Mouse (Mus musculus) frontal cortex, postnatal 25 days (tissue): ENCODE measurements at regions not wholly inside any gene's neighbourhood (a gene's known extent, or its start where the extent isn't known, plus 50 kb on each side); places are given as distances from the start of the nearest gene placed in this dataset.

Experiments
- DNase-seq, 2 experiments: peaks; one replicate each; pipeline ENCODE4 v3.0.0; 2022; ENCODE audit warnings: low spot score in 2 of 2

- no peak for DNase-seq
Observed at GRCm38 (mm10) chr4:82092296-82093230, 613.0 kb downstream of the Nfib start.

DNA sequence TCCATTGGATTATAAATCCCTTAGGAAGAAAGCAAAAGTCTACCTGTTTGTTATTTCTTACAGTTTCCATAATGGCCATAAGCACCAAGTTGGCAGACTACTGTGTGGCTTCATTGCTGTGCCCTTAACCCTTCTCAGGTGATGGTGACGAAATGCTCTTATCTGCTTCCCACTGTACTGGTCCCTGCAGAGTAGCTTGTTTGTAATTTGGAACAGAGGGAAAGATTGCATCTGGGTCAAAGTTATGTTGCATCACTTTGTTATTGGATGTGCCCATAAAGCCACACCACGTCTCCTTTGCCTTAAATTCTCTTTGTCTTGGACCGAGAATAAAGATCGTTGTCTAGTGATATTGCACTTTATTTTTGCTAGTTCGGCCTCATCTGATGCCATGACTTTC is 615.9 kb downstream of the Nfib start:
- no peak for DNase-seq

- no peak for DNase-seq
Observed at GRCm38 (mm10) chr4:82083519-82083918, 622.0 kb downstream of the Nfib start.

DNA sequence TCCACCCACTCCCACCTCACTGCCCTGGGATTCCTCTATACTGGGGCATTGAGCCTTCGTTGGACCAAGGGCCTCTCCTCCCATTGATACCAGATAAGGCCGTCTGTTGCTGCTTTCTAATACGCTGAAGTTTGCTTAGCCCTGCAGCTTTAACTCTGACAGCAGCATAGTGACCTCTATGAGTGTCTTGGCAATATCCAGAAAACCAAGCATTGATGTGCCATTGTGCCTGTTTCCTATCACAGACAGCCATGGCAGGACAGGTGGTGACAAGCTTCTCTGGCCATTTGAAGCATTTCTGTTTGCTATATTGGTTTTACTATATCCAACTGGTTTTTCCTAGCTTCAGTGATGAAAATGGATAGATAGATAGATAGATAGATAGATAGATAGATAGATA is 625.4 kb upstream of the Mpdz start:
- DNase-seq: no peak

DNA sequence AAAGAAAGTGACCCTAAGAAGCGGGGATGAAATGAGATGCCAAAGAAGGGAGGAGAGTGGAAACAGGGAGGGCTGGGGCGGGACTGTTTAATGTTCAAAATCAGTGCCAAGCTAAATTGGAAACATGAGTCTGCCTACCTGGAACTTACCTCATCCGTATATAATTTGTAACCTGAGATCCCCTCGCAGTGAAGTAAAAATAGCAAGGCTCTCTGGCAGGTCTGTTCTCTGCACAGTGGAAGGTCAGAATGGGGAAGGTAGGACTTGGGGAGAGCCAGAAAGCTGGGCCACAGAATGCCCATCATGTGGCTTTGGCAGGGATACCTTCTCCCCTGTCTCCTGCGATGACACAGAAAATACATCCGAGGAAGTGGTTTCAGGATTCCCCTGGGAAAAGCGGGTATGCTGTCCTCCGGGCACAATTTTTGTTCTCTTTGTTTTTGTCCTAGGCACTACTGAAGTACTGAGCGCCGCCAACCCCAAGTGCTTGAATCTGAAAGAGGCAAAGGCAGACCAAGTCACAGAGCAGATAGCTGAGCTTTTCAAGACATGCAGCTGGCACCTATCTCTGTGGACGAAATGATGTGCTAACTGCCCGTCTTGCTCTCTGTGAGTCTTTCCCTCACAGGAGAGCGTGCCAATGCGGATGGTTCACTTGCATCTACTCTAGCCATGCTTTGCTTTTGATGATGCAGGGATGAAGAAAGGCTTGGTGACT is 623.2 kb upstream of the Mpdz start:
- no peak for DNase-seq

DNA sequence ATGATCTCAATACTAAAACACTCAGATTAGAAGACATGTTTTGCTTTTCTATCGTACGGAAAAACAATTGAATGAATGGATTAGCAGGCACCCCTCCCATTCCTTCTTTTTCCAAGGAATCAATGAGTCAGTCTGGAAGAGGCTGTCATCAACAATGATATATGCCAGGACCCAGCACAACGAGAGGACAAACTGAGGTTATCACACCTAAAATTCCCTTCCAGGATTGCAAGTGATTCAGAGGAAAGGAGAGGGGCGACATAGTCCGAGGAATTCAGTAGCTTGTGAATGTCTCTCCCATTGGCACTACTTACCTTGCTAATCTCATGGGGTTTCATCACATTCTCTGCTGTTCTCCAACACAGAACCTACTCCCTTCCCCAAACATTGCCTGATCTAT is 620.1 kb upstream of the Mpdz start:
- DNase-seq: no peak

GRCm38 (mm10) chr4:82056671-82057070 is 614.1 kb upstream of the Mpdz start:
- DNase-seq: no peak

- no peak for DNase-seq
Observed at GRCm38 (mm10) chr4:82048171-82048570, 605.6 kb upstream of the Mpdz start.

DNA sequence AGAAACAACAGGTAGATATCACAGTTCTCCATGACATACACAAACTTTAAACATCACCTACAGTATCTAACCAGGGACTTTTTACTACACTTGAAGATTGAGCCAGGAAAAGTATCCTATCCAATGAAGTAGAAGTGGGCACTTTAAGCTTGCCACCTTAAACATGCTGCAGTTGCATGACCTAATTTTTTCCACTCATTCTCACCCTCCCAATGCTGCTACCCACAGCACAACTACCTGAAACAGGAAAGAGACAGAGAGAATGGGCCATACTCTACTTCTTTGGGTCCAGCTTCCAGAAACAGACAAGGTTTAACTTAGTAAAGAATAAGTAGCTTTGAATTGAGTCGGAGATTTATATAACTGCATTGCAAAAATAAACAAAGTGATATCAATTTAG is 594.9 kb upstream of the Mpdz start:
- DNase-seq: no peak

- no peak for DNase-seq
Observed at GRCm38 (mm10) chr4:82035074-82035703, 592.6 kb upstream of the Mpdz start.

DNA sequence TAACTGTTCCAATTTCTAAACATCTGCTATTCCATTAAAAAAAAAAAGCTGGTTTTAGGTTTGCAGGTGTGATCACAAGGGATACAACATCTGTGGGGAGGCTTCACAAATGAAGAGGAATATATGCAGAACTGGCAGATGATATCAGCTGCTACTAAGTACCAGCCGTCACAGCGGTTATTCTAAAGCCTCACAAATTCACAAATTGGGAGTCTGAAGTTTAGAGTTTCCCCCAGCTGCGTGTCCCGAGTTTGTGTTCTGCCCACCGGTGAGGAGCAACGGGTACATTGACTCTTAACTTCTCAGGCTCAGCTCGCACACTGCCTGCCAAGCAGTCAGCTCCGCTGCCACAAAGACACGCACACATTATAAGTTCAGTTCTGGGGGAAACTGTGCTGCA is 586.6 kb upstream of the Mpdz start:
- no peak for DNase-seq

DNA sequence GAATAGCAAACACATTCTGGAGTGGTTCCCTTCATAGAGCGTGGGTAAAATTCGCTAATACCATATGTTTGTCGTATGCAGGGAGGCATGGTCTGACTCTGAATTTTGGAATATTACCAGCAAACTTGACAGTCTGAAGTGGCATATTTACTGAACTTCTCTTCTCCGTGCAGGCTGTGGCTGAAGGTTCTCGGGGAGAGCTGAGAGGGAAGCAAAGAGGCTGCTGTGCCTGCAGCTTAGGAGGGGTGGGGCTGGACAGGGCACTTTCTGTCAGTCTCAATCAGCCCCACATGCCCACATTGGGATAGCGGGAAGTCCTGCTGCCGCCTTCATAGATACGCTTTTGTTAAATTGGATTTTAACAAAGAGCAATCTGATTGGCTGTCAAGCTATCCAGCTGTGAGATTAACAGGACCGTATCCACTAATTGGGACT is 584.8 kb upstream of the Mpdz start:
- no peak for DNase-seq

DNA sequence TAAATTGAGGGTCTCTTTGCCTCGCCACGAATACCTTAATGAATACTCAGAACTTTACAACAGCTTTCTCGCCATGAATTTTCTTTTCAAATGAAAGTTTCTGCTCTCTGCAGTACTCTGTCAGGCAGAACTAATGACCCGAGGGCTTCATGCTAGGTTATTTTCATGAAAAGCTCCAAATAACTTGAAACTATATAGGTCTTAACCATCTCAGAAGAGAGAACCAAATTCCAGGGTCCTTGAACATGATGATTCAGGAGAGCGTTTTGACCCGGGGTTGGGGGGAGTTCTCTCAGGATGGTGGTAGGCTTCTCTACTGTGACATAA is 558.8 kb upstream of the Mpdz start:
- DNase-seq: no peak

DNA sequence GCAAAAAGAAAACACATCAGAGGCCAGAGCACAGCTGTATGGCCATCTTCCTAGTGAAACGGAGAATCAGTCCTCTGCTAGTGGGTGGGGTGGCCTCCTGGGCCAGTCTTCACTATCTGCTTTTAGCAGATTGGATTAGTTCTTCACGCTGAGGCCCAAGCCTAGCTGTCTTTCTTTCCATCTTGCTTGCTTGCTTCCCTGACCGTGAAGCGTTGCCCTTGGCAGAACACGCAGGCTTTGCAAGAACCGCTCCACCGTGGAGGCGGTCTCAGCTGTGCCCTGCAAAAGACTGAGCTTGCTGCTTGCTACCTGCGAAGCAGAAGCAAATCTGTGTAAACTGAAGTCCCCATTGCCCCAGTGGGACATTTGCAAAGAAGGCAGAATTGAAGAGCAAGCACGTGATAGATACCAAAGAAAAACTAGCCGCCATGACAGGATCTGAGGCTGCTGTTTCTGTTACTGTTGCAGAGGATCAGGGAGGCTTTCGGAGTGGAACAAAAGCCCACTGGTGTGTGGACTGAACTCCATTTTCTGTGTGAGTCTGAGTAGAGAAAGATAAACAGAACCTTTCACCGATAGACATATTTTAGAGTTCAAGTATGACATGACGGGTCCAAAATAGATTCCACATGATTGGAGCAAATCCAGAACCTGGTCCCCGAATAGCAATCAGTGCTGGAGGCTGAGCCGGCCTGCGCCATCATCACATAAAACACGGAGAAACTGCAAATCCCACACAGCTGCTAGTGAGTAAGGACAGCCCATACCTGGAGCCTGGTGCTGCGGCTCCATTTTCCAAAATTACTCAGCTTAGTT is 558.2 kb upstream of the Mpdz start:
- no peak for DNase-seq

DNA sequence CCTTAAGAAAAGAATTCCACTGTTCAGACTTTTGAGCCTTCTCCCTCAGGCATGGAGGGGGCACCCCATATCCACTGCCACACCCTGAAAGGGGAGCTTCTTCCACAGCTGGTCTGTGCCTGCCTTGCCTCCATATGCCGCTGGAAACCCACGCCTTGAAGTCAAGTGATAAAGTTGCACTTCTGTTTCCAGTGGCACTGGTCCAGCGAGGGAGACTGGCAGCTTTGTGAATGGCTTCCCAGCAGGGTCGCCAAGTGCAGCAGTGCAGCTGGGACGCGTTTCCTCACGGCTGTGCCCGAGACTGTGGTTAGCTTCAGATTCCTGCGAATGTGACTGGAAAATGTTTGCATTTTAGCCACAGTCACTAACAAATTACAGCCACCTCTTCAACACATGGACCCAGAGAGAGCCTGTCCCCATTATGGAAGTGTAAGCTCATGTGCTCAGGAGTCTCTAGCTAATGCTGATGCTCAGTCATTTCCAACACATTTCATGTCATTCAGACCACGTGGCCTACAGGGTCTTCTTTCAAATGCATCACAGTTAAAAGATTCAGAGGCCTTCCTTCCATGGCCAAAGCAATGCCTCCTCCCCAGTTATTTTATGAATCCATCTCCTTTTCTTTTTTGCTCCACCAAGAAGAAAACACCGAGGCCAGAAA is 557.2 kb upstream of the Mpdz start:
- DNase-seq: peak; percentile 20 to 29

DNA sequence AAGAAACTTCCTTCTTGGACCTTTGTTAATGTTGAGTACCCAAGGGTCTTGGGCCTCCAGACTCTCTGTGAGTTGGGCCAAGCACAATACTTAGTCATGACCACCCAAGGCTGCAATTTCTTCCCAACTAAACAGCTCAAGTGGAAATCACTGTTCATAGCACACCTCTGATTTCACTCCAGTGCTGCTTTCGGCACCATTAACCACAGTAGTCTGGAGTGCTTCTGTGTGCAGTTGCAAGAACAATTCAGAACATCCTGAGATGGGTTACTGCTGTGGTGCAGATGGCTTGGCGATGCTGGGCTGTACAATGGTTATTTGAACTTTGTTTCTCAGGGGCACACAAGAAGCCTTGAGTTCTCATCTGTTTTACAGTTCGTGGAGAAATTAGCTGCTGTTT is 556.5 kb upstream of the Mpdz start:
- no peak for DNase-seq

- no peak for DNase-seq
Observed at GRCm38 (mm10) chr4:81996445-81996844, 553.8 kb upstream of the Mpdz start.

GRCm38 (mm10) chr4:81995243-81995642 is 552.6 kb upstream of the Mpdz start:
- no peak for DNase-seq

GRCm38 (mm10) chr4:81988796-81989195 is 546.2 kb upstream of the Mpdz start:
- DNase-seq: no peak

GRCm38 (mm10) chr4:81986616-81987015 is 544.0 kb upstream of the Mpdz start:
- no peak for DNase-seq

- DNase-seq: no peak
Observed at GRCm38 (mm10) chr4:81981811-81982210, 539.2 kb upstream of the Mpdz start.
